Mouse (Mus musculus): ENCODE results near the gene Rhox3h. TPM values are rescaled to one million over a fixed set of nuclear protein-coding genes. Genes with fewer than 3 reads are reported as not detected.
"Not testable (repeated sequence)": the region's sequence is repeated elsewhere in the genome, so short reads cannot be mapped to it uniquely, and the experiment has no call there.

Rhox3h gene
- total RNA-seq (2012; rRNA removed) = not detected in 2 replicates
- total RNA-seq (2014; rRNA removed) = not detected in 2 replicates
- polyA plus RNA-seq (2012; ENCODE audit: insufficient read length, low read depth) = not detected in 2 replicates

GRCm38 (mm10) chrX:37668664-37669063 lies at the start of gene Rhox3h:
Gene Rhox3h (minus strand): TSS chrX:37668764.
- H3K36me3 ChIP-seq (replicated peaks in 1 of 2; ENCODE audit: control insufficient read depth in 1 of 2, insufficient read depth in 1 of 2, low read length in 1 of 2); H3K79me2 ChIP-seq (replicated peaks; ENCODE audit: control insufficient read depth, extremely low read depth, insufficient read depth, poor library complexity, severe bottlenecking); H3K9ac ChIP-seq (ENCODE audit: insufficient read depth, low read depth); DNase-seq (ENCODE audit: extremely low read depth); H3K27me3 ChIP-seq (replicated peaks); H3K27ac ChIP-seq (ENCODE audit: insufficient read depth, low read depth); H3K4me3 ChIP-seq (replicated peaks in 1 of 3; ENCODE audit: low read depth in 2 of 3, low read length in 2 of 3, poor library complexity in 1 of 3); in situ Hi-C loops (cut with MboI; ENCODE audit: low pct_ligation_motif_present, low pct_unique_long_range_greater_than_20kb, low sequenced_read_pairs); dilution Hi-C loops (cut with MboI; ENCODE audit: extremely low pct_ligation_motif_present, extremely low pct_unique_long_range_greater_than_20kb, low sequenced_read_pairs); H3K4me2 ChIP-seq (ENCODE audit: insufficient read depth, low read depth, poor library complexity, severe bottlenecking); H3K4me1 ChIP-seq (ENCODE audit: control insufficient read depth in 1 of 2, insufficient read depth in 2 of 2); H3K9me3 ChIP-seq (replicated peaks; ENCODE audit: low read length): not testable (repeated sequence)

GRCm38 (mm10) chrX:37701821-37702387 lies 33.3 kb upstream of the Rhox3h start:
- in situ Hi-C loops (cut with MboI; ENCODE audit: low pct_ligation_motif_present, low pct_unique_long_range_greater_than_20kb, low sequenced_read_pairs) = no loop called here
- H3K9ac ChIP-seq (ENCODE audit: insufficient read depth, low read depth) = no peak overlapping the region

GRCm38 (mm10) chrX:37692261-37692660 lies 23.7 kb upstream of the Rhox3h start:
- Histone ChIP-seq H3K79me2 (replicated peaks; ENCODE audit: control insufficient read depth, extremely low read depth, insufficient read depth, poor library complexity, severe bottlenecking) (no peaks in the 10 kb centered on the region), H3K9ac (ENCODE audit: insufficient read depth, low read depth) (peak overlapping the region; percentile 19; the same call in 1 of the 2 replicates), H3K4me1 (ENCODE audit: control insufficient read depth in 1 of 2, insufficient read depth in 2 of 2) (peaks cover 4 to 6% of the 10 kb centered on the region in 2 experiments; a peak in 1 of 4 replicates), H3K27me3 (replicated peaks) (no peaks in the 10 kb centered on the region), H3K9me3 (replicated peaks; ENCODE audit: low read length) (no peaks in the 10 kb centered on the region), H3K36me3 (replicated peaks in 1 of 2; ENCODE audit: control insufficient read depth in 1 of 2, insufficient read depth in 1 of 2, low read length in 1 of 2) (no peaks in the 10 kb centered on the region), H3K4me3 (replicated peaks in 1 of 3; ENCODE audit: low read depth in 2 of 3, low read length in 2 of 3, poor library complexity in 1 of 3) (no peak overlapping the region), H3K27ac (ENCODE audit: insufficient read depth, low read depth) (no peak overlapping the region), H3K4me2 (ENCODE audit: insufficient read depth, low read depth, poor library complexity, severe bottlenecking) (peak overlapping the region; percentile 56)
- in situ Hi-C loops (cut with MboI; ENCODE audit: low pct_ligation_motif_present, low pct_unique_long_range_greater_than_20kb, low sequenced_read_pairs) = no loop called here
- TF ChIP-seq IRF4 (IDR thresholded peaks at IDR 0.05; ENCODE audit: low read depth, low read length) (peak; percentile 67; the same call in 1 of the 2 replicates), SMC3 (IDR thresholded peaks at IDR 0.05; ENCODE audit: low read depth, low read length) (no peak), NELFE (IDR thresholded peaks at IDR 0.05; ENCODE audit: low read depth, low read length) (no peak), ZKSCAN1 (IDR thresholded peaks at IDR 0.05; ENCODE audit: borderline replicate concordance, low read depth, low read length) (no peak), ETS1 (conservative IDR thresholded peaks at IDR 0.05; ENCODE audit: low read depth, low read length) (peak; percentile 60; the same call in 1 of the 2 replicates), MAFK (IDR thresholded peaks at IDR 0.05; ENCODE audit: insufficient replicate concordance, low read length) (no peak), UBTF (IDR thresholded peaks at IDR 0.05; ENCODE audit: low read depth, low read length) (no peak), CHD1 (IDR thresholded peaks at IDR 0.05; ENCODE audit: low read depth, low read length) (no peak), JUN (IDR thresholded peaks at IDR 0.05; ENCODE audit: insufficient read depth, low read depth, low read length) (peak; percentile 59; the same call in 1 of the 2 replicates), USF1 (IDR thresholded peaks at IDR 0.05; ENCODE audit: low read depth, low read length) (no peak), TBP (conservative IDR thresholded peaks at IDR 0.05; ENCODE audit: low read depth, low read length) (no peak)
- dilution Hi-C loops (cut with MboI; ENCODE audit: extremely low pct_ligation_motif_present, extremely low pct_unique_long_range_greater_than_20kb, low sequenced_read_pairs) = no loop called here
- DNase-seq (ENCODE audit: extremely low read depth) = peak; percentile 16

More at GRCm38 (mm10) chrX:37701821-37702387, 33.3 kb upstream of the Rhox3h start:
- Histone ChIP-seq H3K27me3 (replicated peaks) (no peaks in the 10 kb centered on the region), H3K27ac (ENCODE audit: insufficient read depth, low read depth) (no peak overlapping the region), H3K9me3 (replicated peaks; ENCODE audit: low read length) (no peaks in the 10 kb centered on the region), H3K4me2 (ENCODE audit: insufficient read depth, low read depth, poor library complexity, severe bottlenecking) (no peak overlapping the region), H3K4me1 (ENCODE audit: control insufficient read depth in 1 of 2, insufficient read depth in 2 of 2) (no peaks in the 10 kb centered on the region), H3K4me3 (replicated peaks in 1 of 3; ENCODE audit: low read depth in 2 of 3, low read length in 2 of 3, poor library complexity in 1 of 3) (no peak overlapping the region), H3K79me2 (replicated peaks; ENCODE audit: control insufficient read depth, extremely low read depth, insufficient read depth, poor library complexity, severe bottlenecking) (no peaks in the 10 kb centered on the region), H3K36me3 (replicated peaks in 1 of 2; ENCODE audit: control insufficient read depth in 1 of 2, insufficient read depth in 1 of 2, low read length in 1 of 2) (no peaks in the 10 kb centered on the region)
- dilution Hi-C loops (cut with MboI; ENCODE audit: extremely low pct_ligation_motif_present, extremely low pct_unique_long_range_greater_than_20kb, low sequenced_read_pairs) = no loop called here
- DNase-seq (ENCODE audit: extremely low read depth) = no peak
- TF ChIP-seq PAX5 (IDR thresholded peaks at IDR 0.05; ENCODE audit: low read length) (no peak), TCF12 (IDR thresholded peaks at IDR 0.05; ENCODE audit: low read depth, low read length) (no peak)

Data from CH12.LX (cell line).